Mouse (Mus musculus): ENCODE results near the gene Traf7.

DNA sequence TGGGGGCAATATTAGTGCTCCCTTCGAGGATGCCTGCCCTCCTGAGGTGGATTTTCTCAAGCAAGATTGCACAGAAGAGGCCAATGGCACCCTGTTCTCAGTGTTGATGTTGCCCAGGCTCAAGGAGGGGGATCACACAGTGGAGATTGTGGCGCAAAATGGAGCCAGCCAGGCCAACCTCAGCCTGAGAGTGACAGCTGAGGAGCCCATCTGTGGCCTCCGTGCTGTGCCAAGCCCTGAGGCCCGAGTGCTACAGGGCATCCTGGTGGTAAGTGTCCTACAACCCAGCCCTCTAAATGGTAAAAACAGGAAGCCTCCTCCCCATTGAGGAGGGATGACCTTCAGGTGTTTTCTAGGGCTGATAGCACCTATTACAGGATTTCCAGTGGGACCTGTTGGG, 42.1 kb upstream of the Traf7 start:
- no peak for TF ChIP-seq SRF (IDR thresholded peaks at IDR 0.05; ENCODE audit: control insufficient read depth, insufficient read length, low read depth)
- no peak for TF ChIP-seq POLR2A (IDR thresholded peaks at IDR 0.05; ENCODE audit: insufficient read length, low read depth)
- TF ChIP-seq MAX (IDR thresholded peaks at IDR 0.05; ENCODE audit: low read depth), result no peak
- TF ChIP-seq E2F4 (IDR thresholded peaks at IDR 0.05; ENCODE audit: insufficient read depth), result no peak
- no peak for TF ChIP-seq POLR2AphosphoS2 (IDR thresholded peaks at IDR 0.05; ENCODE audit: insufficient read length, low read depth)
- TF ChIP-seq MYOD1 (IDR thresholded peaks at IDR 0.05; ENCODE audit: control insufficient read depth in 1 of 3, insufficient read length in 2 of 3, low read depth in 2 of 3), result no peak
- no peak for TF ChIP-seq CEBPB (IDR thresholded peaks at IDR 0.05; ENCODE audit: insufficient read depth, poor library complexity, severe bottlenecking)
- no peak for TF ChIP-seq MYOG (IDR thresholded peaks at IDR 0.05; ENCODE audit: control insufficient read depth in 1 of 3, insufficient read depth in 1 of 3, insufficient read length in 2 of 3, low read depth in 2 of 3)
- TF ChIP-seq TCF12 (IDR thresholded peaks at IDR 0.05; ENCODE audit: insufficient read depth, poor library complexity, severe bottlenecking), result no peak

All from myocyte (in vitro differentiated cells).